Mouse (Mus musculus): ENCODE data around the gene Ift122.
"Not testable (repeated sequence)": the region's sequence is repeated elsewhere in the genome, so short reads cannot be mapped to it uniquely, and the experiment has no call there.

Gene Ift122

GRCm38 (mm10) chr6:115846640-115847411 lies 6.4 kb upstream of the Ift122 start:
- DNase-seq = peak; percentile 73

- DNase-seq = no peak
These were observed 4.5 kb upstream of the Ift122 start for GRCm38 (mm10) chr6:115848598-115849304.

- DNase-seq = no peak
These were observed 702 bp upstream of the Ift122 start for GRCm38 (mm10) chr6:115852446-115853090.

GRCm38 (mm10) chr6:115853985-115854384 lies 715 bp downstream of the Ift122 start:
- DNase-seq = no peak

GRCm38 (mm10) chr6:115854432-115854831 lies 1.2 kb downstream of the Ift122 start:
- DNase-seq = peak; percentile 23

GRCm38 (mm10) chr6:115855733-115856360 lies 2.6 kb downstream of the Ift122 start:
- DNase-seq = peak; percentile 28

- peak; percentile 19 for DNase-seq
These were observed 3.1 kb downstream of the Ift122 start for GRCm38 (mm10) chr6:115856361-115856745.

- peak; percentile 50 for DNase-seq
These were observed 6.0 kb downstream of the Ift122 start for GRCm38 (mm10) chr6:115859258-115859657.

GRCm38 (mm10) chr6:115860027-115860556 lies 6.8 kb downstream of the Ift122 start:
- peak; percentile 23 for DNase-seq

GRCm38 (mm10) chr6:115863340-115863841 lies 10.1 kb downstream of the Ift122 start:
- no peak for DNase-seq

- DNase-seq = no peak
These were observed 12.0 kb downstream of the Ift122 start for GRCm38 (mm10) chr6:115865246-115865645.

- DNase-seq = not testable (repeated sequence)
These were observed 13.9 kb downstream of the Ift122 start for GRCm38 (mm10) chr6:115867157-115867556.

GRCm38 (mm10) chr6:115871318-115871717 lies 18.0 kb downstream of the Ift122 start:
- DNase-seq = not testable (repeated sequence)

GRCm38 (mm10) chr6:115877239-115877638 lies 24.0 kb downstream of the Ift122 start:
- no peak for DNase-seq

- no peak for DNase-seq
These were observed 25.4 kb downstream of the Ift122 start for GRCm38 (mm10) chr6:115878694-115879093.

GRCm38 (mm10) chr6:115879736-115880135 lies 26.5 kb downstream of the Ift122 start:
- no peak for DNase-seq

GRCm38 (mm10) chr6:115880751-115881150 lies 27.5 kb downstream of the Ift122 start:
- peak; percentile 64 for DNase-seq

- peak; percentile 55 for DNase-seq
These were observed 30.7 kb downstream of the Ift122 start for GRCm38 (mm10) chr6:115884018-115884417.

GRCm38 (mm10) chr6:115886894-115887293 lies 33.6 kb downstream of the Ift122 start:
- no peak for DNase-seq

GRCm38 (mm10) chr6:115888296-115888695 lies 35.0 kb downstream of the Ift122 start:
- DNase-seq = no peak

- no peak for DNase-seq
These were observed 37.3 kb downstream of the Ift122 start for GRCm38 (mm10) chr6:115890601-115891000.

- no peak for DNase-seq
These were observed 37.8 kb downstream of the Ift122 start for GRCm38 (mm10) chr6:115891061-115891460.

All from kidney, postnatal 14 days (tissue).